Mouse (Mus musculus) cerebellum, postnatal 25 days (tissue): Measurements from ENCODE around the gene Cngb1.

Experiments
- DNase-seq, 2 experiments: peaks; one replicate each; pipeline ENCODE4 v3.0.0; 2021; ENCODE audit warnings: mixed read lengths in 2 of 2

The Cngb1 gene

DNA sequence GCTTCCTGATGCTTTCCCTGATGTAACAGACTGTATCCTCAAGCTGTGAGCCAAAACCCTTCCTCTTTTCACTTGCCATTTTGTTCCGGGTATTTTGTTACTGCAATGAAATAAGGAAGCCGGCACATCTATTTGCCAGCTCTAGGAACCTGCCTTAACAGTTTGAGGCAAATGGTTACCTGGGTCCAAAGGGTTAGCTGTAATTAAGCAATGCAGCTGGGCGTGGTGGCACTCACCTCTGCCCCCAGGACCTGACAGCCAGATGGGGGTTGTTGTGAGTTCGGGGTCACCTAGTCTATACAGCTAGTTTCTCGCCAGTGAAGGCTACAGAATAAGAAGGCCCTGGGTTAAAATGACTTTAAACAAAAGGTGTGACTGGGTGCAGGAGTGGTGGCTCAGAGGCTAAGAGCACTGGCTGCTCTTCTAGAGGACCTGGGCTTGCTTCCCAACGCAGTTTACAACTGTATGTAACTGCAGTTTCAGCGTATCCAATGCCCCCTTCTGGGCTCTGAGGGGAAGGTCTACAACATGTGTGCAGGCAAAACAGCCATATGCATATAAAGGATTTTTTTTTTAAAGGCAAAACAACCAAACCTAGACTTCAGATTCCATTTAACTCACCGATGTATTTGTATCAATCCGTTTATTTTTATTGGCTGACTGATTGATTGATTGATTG is 114.7 kb downstream of the Cngb1 start:
- no peak for DNase-seq
